In the genomic region with DNA sequence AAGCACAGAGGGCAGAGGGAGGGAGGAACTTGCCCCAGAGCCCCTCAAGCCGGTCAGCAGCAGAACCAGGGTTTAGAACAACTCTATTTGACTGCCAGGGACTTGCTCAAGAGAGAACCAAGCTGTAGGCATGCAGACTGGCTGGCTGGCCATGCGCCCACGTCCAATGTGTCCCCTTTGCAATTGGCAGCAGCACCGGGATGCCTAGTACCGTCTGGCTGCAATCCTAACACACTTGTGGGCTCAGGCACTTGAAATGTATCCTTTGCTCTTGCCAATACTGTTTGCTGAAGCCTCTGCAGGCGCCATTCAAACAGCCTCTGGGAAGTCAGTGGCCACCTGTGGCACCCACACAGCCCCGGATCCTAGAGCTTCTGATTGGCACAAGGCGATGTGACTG, we compare ENCODE assay signal across 9 mouse cellular contexts. TPM values are rescaled to one million over a fixed set of nuclear protein-coding genes. Genes with fewer than 3 reads are reported as not detected.
DNase-seq lines count a peak whose midpoint lies in the region; ATAC-seq and TF ChIP-seq lines count a peak whose summit lies in the region.
"Had no signal": no experiment of that assay in that cellular context is flagged by ENCODE, and none has a peak within 500 bp of the region (broad histone marks: within the 10 kb centered on the region; RNA-seq: fewer than 3 reads in every experiment).

No protein-coding gene starts in this region.

- no peak for TF ChIP-seq EP300 in stomach, postnatal 0 days (optimal IDR thresholded peaks at IDR 0.05)

- no peaks in the 10 kb centered on the region for H3K36me3 ChIP-seq in hindbrain, embryonic 15.5 days
- H3K36me3 ChIP-seq in hindbrain, embryonic 14.5 days (replicated peaks; ENCODE audit: control insufficient read depth, insufficient read depth): no peaks in the 10 kb centered on the region
- no peaks in the 10 kb centered on the region for H3K36me3 ChIP-seq in stomach, postnatal 0 days (ENCODE audit: control insufficient read depth, insufficient read depth, low read length)
- H3K36me3 ChIP-seq: limb, embryonic 13.5 days had no signal

- WGBS in hindbrain, embryonic 15.5 days: 51% methylated on average over 8 of the region's 8 CpGs
- 63% methylated on average over 8 of the region's 8 CpGs for WGBS in hindbrain, embryonic 14.5 days
- 41% methylated on average over 8 of the region's 8 CpGs for WGBS in stomach, postnatal 0 days

- peaks cover 13% of the 10 kb centered on the region; the same call in 1 of the 2 replicates for H3K4me1 ChIP-seq in hindbrain, embryonic 15.5 days (replicated peaks)
- H3K4me1 ChIP-seq in hindbrain, embryonic 14.5 days (replicated peaks; ENCODE audit: control insufficient read depth, insufficient read depth, low read length): peaks cover 9% of the 10 kb centered on the region
- H3K4me1 ChIP-seq in stomach, postnatal 0 days (replicated peaks; ENCODE audit: control insufficient read depth, insufficient read depth): no peaks in the 10 kb centered on the region

- H3K9me3 ChIP-seq in hindbrain, embryonic 15.5 days: no peaks in the 10 kb centered on the region
- no peaks in the 10 kb centered on the region for H3K9me3 ChIP-seq in hindbrain, embryonic 14.5 days (ENCODE audit: control insufficient read depth, low read length)
- H3K9me3 ChIP-seq in stomach, postnatal 0 days (ENCODE audit: control insufficient read depth, low read length): no peaks in the 10 kb centered on the region
- H3K9me3 ChIP-seq: limb, embryonic 13.5 days had no signal

- peak; percentile 48; the same call in 1 of the 2 replicates for ATAC-seq in hindbrain, embryonic 15.5 days (ENCODE audit: low FRiP score, low read depth)
- no peak for ATAC-seq in hindbrain, embryonic 14.5 days (ENCODE audit: low FRiP score)
- no peak for ATAC-seq in stomach, postnatal 0 days (ENCODE audit: low FRiP score, low TSS enrichment)

- no peak overlapping the region for H3K4me2 ChIP-seq in hindbrain, embryonic 15.5 days
- H3K4me2 ChIP-seq in hindbrain, embryonic 14.5 days (replicated peaks): no peak overlapping the region
- no peak overlapping the region for H3K4me2 ChIP-seq in stomach, postnatal 0 days (replicated peaks; ENCODE audit: low read depth)
- H3K4me2 ChIP-seq: limb, embryonic 13.5 days had no signal

- no peak overlapping the region for H3K27ac ChIP-seq in hindbrain, embryonic 15.5 days (replicated peaks)
- no peak overlapping the region for H3K27ac ChIP-seq in hindbrain, embryonic 14.5 days
- no peak overlapping the region for H3K27ac ChIP-seq in stomach, postnatal 0 days (replicated peaks)
- H3K27ac ChIP-seq: limb, embryonic 13.5 days had no signal

- no peak overlapping the region for H3K9ac ChIP-seq in hindbrain, embryonic 15.5 days
- H3K9ac ChIP-seq in hindbrain, embryonic 14.5 days: no peak overlapping the region
- no peak overlapping the region for H3K9ac ChIP-seq in stomach, postnatal 0 days (ENCODE audit: low read length)
- H3K9ac ChIP-seq: limb, embryonic 13.5 days had no signal

- no peak for TF ChIP-seq CTCF in stomach, postnatal 0 days (IDR thresholded peaks at IDR 0.05; ENCODE audit: low read depth)

- H3K27me3 ChIP-seq in hindbrain, embryonic 15.5 days: no peaks in the 10 kb centered on the region
- H3K27me3 ChIP-seq in hindbrain, embryonic 14.5 days (ENCODE audit: control insufficient read depth, insufficient read depth, low read length): no peaks in the 10 kb centered on the region
- no peaks in the 10 kb centered on the region for H3K27me3 ChIP-seq in stomach, postnatal 0 days (ENCODE audit: control insufficient read depth, insufficient read depth, low read length)

- H3K4me3 ChIP-seq in hindbrain, embryonic 15.5 days: no peak overlapping the region
- no peak overlapping the region for H3K4me3 ChIP-seq in hindbrain, embryonic 14.5 days (replicated peaks; ENCODE audit: low read length)
- no peak overlapping the region for H3K4me3 ChIP-seq in stomach, postnatal 0 days (ENCODE audit: low read depth, low read length)
- H3K4me3 ChIP-seq: limb, embryonic 13.5 days had no signal

- no peak for DNase-seq in hindbrain, embryonic 14.5 days (ENCODE audit: low spot score)
- peak; percentile 62 to 81 for DNase-seq in frontal cortex, postnatal 36 days (ENCODE audit: low spot score in 2 of 2)
- DNase-seq in layer of hippocampus, adult 9-11 months: peak; percentile 94
- peak; percentile 83 for DNase-seq in lung, postnatal 36 days
- no peak for DNase-seq in embryo, embryonic 11 days
- no peak for DNase-seq in stomach, postnatal 0 days (ENCODE audit: low spot score)
- DNase-seq in thymus, postnatal 14 days: no peak

RNA-seq across cellular contexts. Expression of a gene that starts 53.4 kb away (rescaled TPM):
- polyA plus RNA-seq in hindbrain, embryonic 15.5 days (2015; fragmentation: Nextera tagmentation; extraction: Ambion mirVana): 18.1 and 20.2 TPM in 2 replicates
- 19.1 and 19.2 TPM in 2 replicates for polyA plus RNA-seq in hindbrain, embryonic 14.5 days (2014; fragmentation: Nextera tagmentation; extraction: Ambion mirVana)
- polyA plus RNA-seq in stomach, postnatal 0 days (2015; fragmentation: Nextera tagmentation; extraction: Ambion mirVana): 3.3 and 3.4 TPM in 2 replicates

RNA-seq across cellular contexts. Expression of a gene that starts 56.0 kb away (rescaled TPM):
- polyA plus RNA-seq in hindbrain, embryonic 15.5 days (2015; fragmentation: Nextera tagmentation; extraction: Ambion mirVana): 298 and 305 TPM in 2 replicates
- 301 and 339 TPM in 2 replicates for polyA plus RNA-seq in hindbrain, embryonic 14.5 days (2014; fragmentation: Nextera tagmentation; extraction: Ambion mirVana)
- polyA plus RNA-seq in stomach, postnatal 0 days (2015; fragmentation: Nextera tagmentation; extraction: Ambion mirVana): 265 and 266 TPM in 2 replicates

Comparison
In these comparisons a context has a peak if more than half of its experiments do, and no peak if none do; other contexts are left out.
1. DNase-seq: peak in frontal cortex, postnatal 36 days (2 of 2), layer of hippocampus, adult 9-11 months (single experiment) and lung, postnatal 36 days (single experiment); none in hindbrain, embryonic 14.5 days (single experiment), embryo, embryonic 11 days (single experiment), stomach, postnatal 0 days (single experiment) and thymus, postnatal 14 days (single experiment).